Comparison of ENCODE assay signal across 11 mouse cellular contexts in genomic region chr11:78097077-78097476, GRCm38 (mm10). TPM values are rescaled to one million over a fixed set of nuclear protein-coding genes. Genes with fewer than 3 reads are reported as not detected.
DNase-seq lines count a peak whose midpoint lies in the region; ATAC-seq and TF ChIP-seq lines count a peak whose summit lies in the region.
"Had no signal": no experiment of that assay in that cellular context is flagged by ENCODE, and none has a peak within 500 bp of the region (broad histone marks: within the 10 kb centered on the region; RNA-seq: fewer than 3 reads in every experiment).

No protein-coding gene starts in this region.

- no peaks in the 10 kb centered on the region for H3K27me3 ChIP-seq in forebrain, embryonic 10.5 days (ENCODE audit: poor library complexity, severe bottlenecking)
- no peaks in the 10 kb centered on the region for H3K27me3 ChIP-seq in intestine, postnatal 0 days (replicated peaks; ENCODE audit: control insufficient read depth, insufficient read depth, low read length)
- no peaks in the 10 kb centered on the region; the same call in 1 of the 2 replicates for H3K27me3 ChIP-seq in neural tube, embryonic 14.5 days (ENCODE audit: control insufficient read depth, insufficient read depth, low read length)

- peak overlapping the region; percentile 27; the same call in 1 of the 2 replicates for H3K9ac ChIP-seq in intestine, postnatal 0 days (ENCODE audit: low read depth, low read length)
- peak overlapping the region; percentile 12; the same call in 1 of the 2 replicates for H3K9ac ChIP-seq in neural tube, embryonic 14.5 days (replicated peaks; ENCODE audit: low read depth, low read length)

- no peak for DNase-seq in left cerebral cortex, adult 2 months (ENCODE audit: extremely low spot score in 1 of 2, low spot score in 2 of 2)
- DNase-seq in left cerebral cortex, postnatal 4 days = no peak
- DNase-seq in forebrain, embryonic 10.5 days (ENCODE audit: extremely low spot score, low spot score) = no peak
- no peak for DNase-seq in B cell, adult 2 months
- DNase-seq in ovary, postnatal 14 days (ENCODE audit: low spot score) = no peak
- no peak for DNase-seq in kidney, postnatal 14 days
- DNase-seq: kidney, adult 2 months; thymus, adult 18-20 months had no signal

- H3K4me1 ChIP-seq in forebrain, embryonic 10.5 days = peaks cover 35% of the 10 kb centered on the region
- H3K4me1 ChIP-seq in intestine, postnatal 0 days (replicated peaks; ENCODE audit: control insufficient read depth, insufficient read depth, low read length) = no peaks in the 10 kb centered on the region; the same call in 1 of the 2 replicates
- peaks cover 21% of the 10 kb centered on the region for H3K4me1 ChIP-seq in neural tube, embryonic 14.5 days (ENCODE audit: control insufficient read depth, insufficient read depth, low read length)

- peak overlapping the region; percentile 37 for H3K4me2 ChIP-seq in intestine, postnatal 0 days (replicated peaks; ENCODE audit: low read depth)
- peak overlapping the region; percentile 26 for H3K4me2 ChIP-seq in neural tube, embryonic 14.5 days (ENCODE audit: low read depth, low read length)

- peaks cover 32% of the 10 kb centered on the region for H3K36me3 ChIP-seq in forebrain, embryonic 10.5 days (replicated peaks)
- no peaks in the 10 kb centered on the region for H3K36me3 ChIP-seq in intestine, postnatal 0 days (ENCODE audit: control insufficient read depth, insufficient read depth)
- no peaks in the 10 kb centered on the region for H3K36me3 ChIP-seq in neural tube, embryonic 14.5 days (ENCODE audit: control insufficient read depth, insufficient read depth, low read length)

- no peak for TF ChIP-seq CTCF in left cerebral cortex, adult 2 months (IDR thresholded peaks at IDR 0.05)
- no peak for TF ChIP-seq CTCF in intestine, postnatal 0 days (IDR thresholded peaks at IDR 0.05; ENCODE audit: low read depth)

- H3K9me3 ChIP-seq in forebrain, embryonic 10.5 days = no peaks in the 10 kb centered on the region
- no peaks in the 10 kb centered on the region for H3K9me3 ChIP-seq in intestine, postnatal 0 days (ENCODE audit: control insufficient read depth)
- no peaks in the 10 kb centered on the region for H3K9me3 ChIP-seq in neural tube, embryonic 14.5 days (ENCODE audit: control insufficient read depth, low read length)

- H3K4me3 ChIP-seq in left cerebral cortex, adult 2 months = peak overlapping the region; percentile 29
- peak overlapping the region; percentile 73 for H3K4me3 ChIP-seq in forebrain, embryonic 10.5 days
- H3K4me3 ChIP-seq in intestine, postnatal 0 days (ENCODE audit: low read depth, low read length) = no peak overlapping the region
- H3K4me3 ChIP-seq in neural tube, embryonic 14.5 days (ENCODE audit: low read depth, low read length) = peak overlapping the region; percentile 18; the same call in 1 of the 2 replicates
- H3K4me3 ChIP-seq: erythroblast, embryonic 14.5 days had no signal

- ATAC-seq in intestine, postnatal 0 days = no peak
- ATAC-seq in neural tube, embryonic 14.5 days (ENCODE audit: low read depth) = no peak

- intact Hi-C loops in left cerebral cortex, adult 2 months (cut with DNase I) = loop anchor here (5.0 kb wide), 1 partner anchor 65 kb away; no protein-coding TSS in a partner anchor
- intact Hi-C loops in left cerebral cortex, postnatal 4 days (cut with DNase I) = no loop called here

- WGBS in forebrain, embryonic 10.5 days = 57% methylated on average over 3 of the region's 3 CpGs
- 38% methylated on average over 3 of the region's 3 CpGs for WGBS in intestine, postnatal 0 days
- WGBS in neural tube, embryonic 14.5 days = 43% methylated on average over 3 of the region's 3 CpGs

- H3K27ac ChIP-seq in left cerebral cortex, adult 2 months = peak overlapping the region; percentile 36; the same call in 1 of the 2 replicates
- H3K27ac ChIP-seq in forebrain, embryonic 10.5 days = peak overlapping the region; percentile 40
- no peak overlapping the region for H3K27ac ChIP-seq in intestine, postnatal 0 days (ENCODE audit: low read depth, low read length)
- H3K27ac ChIP-seq in neural tube, embryonic 14.5 days (ENCODE audit: low read depth, low read length) = no peak overlapping the region; the same call in 1 of the 2 replicates

RNA-seq across cellular contexts. Expression of gene Fam222b, which starts 2.6 kb away (rescaled TPM):
- total RNA-seq in left cerebral cortex, adult 2 months (2021) = 10 to 100 TPM; 27.5 to 32.1 TPM
- total RNA-seq in left cerebral cortex, postnatal 4 days (2021) = 10 to 100 TPM; 26.9 TPM
- polyA plus RNA-seq in forebrain, embryonic 10.5 days (2016; fragmentation: Nextera tagmentation; extraction: Ambion mirVana) = 24.2 and 24.6 TPM in 2 replicates
- 10.6 and 11.5 TPM in 2 replicates for polyA plus RNA-seq in intestine, postnatal 0 days (2015; fragmentation: Nextera tagmentation; extraction: Ambion mirVana)
- polyA plus RNA-seq in neural tube, embryonic 14.5 days (2014; fragmentation: Nextera tagmentation; extraction: Ambion mirVana) = 29.3 and 35.6 TPM in 2 replicates

RNA-seq across cellular contexts. Expression of gene Eral1, which starts 16.9 kb away (rescaled TPM):
- 10 to 100 TPM; 18.9 to 19.0 TPM for total RNA-seq in left cerebral cortex, adult 2 months (2021)
- total RNA-seq in left cerebral cortex, postnatal 4 days (2021) = 10 to 100 TPM; 20.0 to 21.0 TPM
- 39.7 and 40.7 TPM in 2 replicates for polyA plus RNA-seq in forebrain, embryonic 10.5 days (2016; fragmentation: Nextera tagmentation; extraction: Ambion mirVana)
- polyA plus RNA-seq in intestine, postnatal 0 days (2015; fragmentation: Nextera tagmentation; extraction: Ambion mirVana) = 12.2 and 13.0 TPM in 2 replicates
- polyA plus RNA-seq in neural tube, embryonic 14.5 days (2014; fragmentation: Nextera tagmentation; extraction: Ambion mirVana) = 30.4 and 33.6 TPM in 2 replicates

RNA-seq across cellular contexts. Expression of gene Flot2, which starts 59.3 kb away (rescaled TPM):
- 10 to 100 TPM; 91.2 to 96.0 TPM for total RNA-seq in left cerebral cortex, adult 2 months (2021)
- total RNA-seq in left cerebral cortex, postnatal 4 days (2021) = 100 to 1,000 TPM; 108 to 109 TPM
- 72.5 and 72.7 TPM in 2 replicates for polyA plus RNA-seq in forebrain, embryonic 10.5 days (2016; fragmentation: Nextera tagmentation; extraction: Ambion mirVana)
- 23.0 and 23.3 TPM in 2 replicates for polyA plus RNA-seq in intestine, postnatal 0 days (2015; fragmentation: Nextera tagmentation; extraction: Ambion mirVana)
- 106 and 117 TPM in 2 replicates for polyA plus RNA-seq in neural tube, embryonic 14.5 days (2014; fragmentation: Nextera tagmentation; extraction: Ambion mirVana)

Comparison
In these comparisons a context has a peak if more than half of its experiments do, and no peak if none do; other contexts are left out.
1. H3K27ac ChIP-seq: peak in left cerebral cortex, adult 2 months (single experiment) and forebrain, embryonic 10.5 days (single experiment); none in intestine, postnatal 0 days (single experiment) and neural tube, embryonic 14.5 days (single experiment).